Mouse (Mus musculus): ENCODE data around the gene F5. TPM values are rescaled to one million over a fixed set of nuclear protein-coding genes. Genes with fewer than 3 reads are reported as not detected.
A peak's percentile ranks its signal among the peaks of the same experiment; 100 is the strongest.

The F5 gene
- total RNA-seq (2021) = under 1 TPM; 0.43 to 0.63 TPM

DNA sequence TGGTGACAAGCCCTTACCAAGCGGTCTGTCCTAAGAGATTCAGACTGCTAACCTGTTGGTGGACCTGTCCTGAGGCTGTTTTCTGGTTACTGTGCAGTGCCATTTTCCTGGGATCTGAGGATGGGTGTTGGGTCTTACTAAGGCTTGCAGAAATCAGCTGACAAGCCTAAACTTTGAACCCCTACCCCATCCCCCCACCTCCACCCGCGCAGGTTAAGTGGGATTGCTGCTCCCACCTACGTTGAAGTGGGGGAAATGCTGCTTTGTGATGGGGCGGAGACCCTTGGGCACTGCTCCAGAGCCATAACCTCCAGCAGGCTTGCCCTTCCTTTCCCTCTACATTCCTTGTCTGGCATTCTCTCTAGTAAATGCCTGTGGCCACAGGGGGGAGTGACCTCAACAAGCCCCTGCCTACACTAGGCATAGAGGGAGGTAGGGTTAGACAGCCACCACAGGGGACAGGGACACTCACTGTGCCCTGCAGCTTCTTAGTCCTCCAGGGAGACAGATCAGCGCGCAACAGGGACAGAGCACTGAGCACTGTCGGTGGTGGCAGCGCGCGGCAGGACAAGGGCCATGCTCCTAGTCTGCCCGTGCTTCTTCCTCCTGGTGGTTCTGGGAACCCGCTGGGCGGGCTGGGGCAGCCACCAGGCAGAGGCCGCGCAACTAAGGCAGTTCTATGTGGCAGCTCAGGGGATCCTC lies at the start of gene F5:
F5 (plus strand) TSS at position 452 of the 702 bp plus-strand sequence.
- DNase-seq (ENCODE audit: extremely low spot score in 1 of 2, low spot score in 2 of 2) = no peak
- intact Hi-C loops (cut with DNase I) = no loop called here

DNA sequence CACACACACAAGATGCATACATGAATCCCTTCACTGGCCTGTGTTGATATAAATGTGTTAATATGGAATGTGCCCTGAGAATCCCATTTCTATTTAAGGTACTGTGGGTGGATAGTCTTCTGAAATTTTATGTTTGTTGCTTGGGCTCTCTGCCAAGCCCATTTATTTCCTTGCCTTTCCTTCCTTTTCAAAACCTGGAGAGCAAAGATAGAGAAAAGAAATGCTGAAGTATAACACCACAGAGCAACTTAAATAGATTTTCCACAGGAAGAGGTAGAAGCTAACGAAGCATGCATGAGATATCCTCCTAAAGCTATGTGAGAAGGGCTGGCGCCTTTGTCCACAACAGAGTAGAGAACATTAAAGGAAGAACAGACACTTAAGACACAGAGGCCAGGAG lies 41.9 kb upstream of the F5 start:
- intact Hi-C loops (cut with DNase I) = no loop called here
- no peak for DNase-seq (ENCODE audit: extremely low spot score in 1 of 2, low spot score in 2 of 2)

DNA sequence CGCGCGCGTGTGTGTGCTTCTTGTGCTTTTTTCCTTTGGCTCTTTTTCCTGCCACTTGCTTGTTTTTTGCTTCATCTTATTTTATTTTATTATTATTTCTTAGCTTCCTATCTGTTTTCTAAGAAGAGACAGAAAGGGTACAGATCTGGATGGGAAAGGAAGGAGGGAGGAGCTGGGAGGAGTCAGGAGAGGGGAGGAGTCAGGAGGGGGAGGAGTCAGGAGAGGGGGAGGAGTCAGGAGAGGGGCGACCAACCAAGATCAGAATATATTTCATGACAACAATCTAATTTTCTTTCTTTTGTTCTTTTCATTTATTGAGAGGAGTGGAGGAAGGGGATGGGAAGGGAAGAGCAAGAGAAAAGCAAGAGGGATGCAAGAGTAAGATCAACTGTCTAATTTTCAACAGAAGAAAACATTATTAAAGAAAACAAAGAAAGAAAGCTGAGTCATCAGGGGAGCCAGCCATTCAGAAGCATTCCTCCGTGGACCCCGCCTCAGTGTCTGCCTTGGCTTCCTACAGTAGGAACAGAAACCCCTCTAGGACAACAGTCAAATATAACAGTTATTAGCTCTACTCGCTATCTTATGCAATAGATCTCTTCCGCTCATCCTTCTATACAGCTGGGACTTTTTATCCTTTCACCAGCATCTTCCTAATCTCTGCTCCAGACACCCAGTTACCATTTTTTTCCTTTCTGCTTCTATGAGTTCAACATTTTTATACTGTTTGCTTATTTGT lies 40.9 kb upstream of the F5 start:
- intact Hi-C loops (cut with DNase I) = no loop called here
- no peak for DNase-seq (ENCODE audit: extremely low spot score in 1 of 2, low spot score in 2 of 2)

DNA sequence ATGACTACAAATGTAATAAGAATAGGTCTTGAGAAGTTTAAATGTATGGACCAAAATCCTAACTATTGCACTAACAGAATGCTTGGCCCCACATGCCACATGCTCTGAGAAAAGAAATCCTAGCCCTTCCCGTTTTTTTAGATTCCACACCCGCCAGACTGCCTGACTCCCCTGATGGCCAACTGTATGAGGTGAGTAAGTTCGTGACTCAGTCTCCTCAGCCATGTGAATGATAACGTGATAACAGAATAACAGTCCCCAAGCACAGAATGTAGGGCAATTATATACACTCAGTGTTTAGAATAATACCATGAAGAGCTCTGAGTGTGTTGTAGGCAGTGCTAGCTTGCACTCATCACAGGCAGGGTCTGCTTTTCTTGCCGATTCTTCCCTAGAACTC lies 37.4 kb upstream of the F5 start:
- DNase-seq (ENCODE audit: extremely low spot score in 1 of 2, low spot score in 2 of 2) = no peak
- intact Hi-C loops (cut with DNase I) = no loop called here

DNA sequence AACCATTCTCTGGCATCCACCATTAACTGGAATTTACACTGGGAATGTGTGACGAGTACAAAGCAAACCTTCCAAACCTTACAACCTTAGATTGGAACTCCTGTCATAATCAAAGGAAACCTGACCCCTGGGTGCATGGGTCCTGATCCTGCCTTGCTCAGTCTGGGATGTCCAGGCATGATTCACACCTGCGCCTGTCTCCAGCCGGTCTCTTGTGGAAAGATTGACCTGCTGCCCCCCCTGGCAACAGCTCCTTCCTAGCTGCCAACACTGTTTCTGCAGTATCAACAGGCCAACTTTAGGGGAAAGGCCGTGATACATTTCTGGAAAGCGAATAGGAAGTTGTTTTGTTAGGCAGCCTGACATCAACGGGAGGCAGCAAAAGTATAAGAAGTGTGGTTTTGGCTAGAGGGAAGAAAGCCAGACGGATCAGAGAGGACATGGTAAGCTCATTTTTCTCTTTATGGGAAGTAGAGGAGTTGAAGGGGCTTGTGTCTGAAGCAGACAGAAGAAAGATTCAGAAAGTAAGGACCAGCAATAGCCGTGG lies 36.6 kb upstream of the F5 start, which contains the start of gene Selp:
Selp (plus strand) TSS at position 318 of the 547 bp plus-strand sequence.
- DNase-seq (ENCODE audit: extremely low spot score in 1 of 2, low spot score in 2 of 2) = no peak
- intact Hi-C loops (cut with DNase I) = no loop called here

DNA sequence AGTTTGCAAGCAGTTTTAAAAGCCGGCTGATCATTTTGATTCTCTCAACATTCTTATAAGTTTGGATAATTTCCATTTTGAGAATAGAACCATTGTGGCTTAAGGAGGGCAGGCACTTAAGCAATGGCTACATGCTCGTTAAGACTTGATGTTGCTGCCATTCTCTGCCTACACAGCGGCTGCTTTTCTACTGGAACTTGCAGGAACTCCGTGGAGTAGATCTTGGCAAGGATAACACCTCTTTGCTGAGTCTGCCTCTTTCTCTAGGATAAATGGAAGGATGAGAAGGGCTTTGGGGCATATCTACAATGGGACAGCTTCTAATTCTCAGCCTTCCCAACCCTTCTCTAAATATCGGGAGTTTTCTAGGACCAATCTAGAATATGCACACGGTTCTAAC lies 36.0 kb upstream of the F5 start:
- intact Hi-C loops (cut with DNase I) = no loop called here
- DNase-seq (ENCODE audit: extremely low spot score in 1 of 2, low spot score in 2 of 2) = no peak

DNA sequence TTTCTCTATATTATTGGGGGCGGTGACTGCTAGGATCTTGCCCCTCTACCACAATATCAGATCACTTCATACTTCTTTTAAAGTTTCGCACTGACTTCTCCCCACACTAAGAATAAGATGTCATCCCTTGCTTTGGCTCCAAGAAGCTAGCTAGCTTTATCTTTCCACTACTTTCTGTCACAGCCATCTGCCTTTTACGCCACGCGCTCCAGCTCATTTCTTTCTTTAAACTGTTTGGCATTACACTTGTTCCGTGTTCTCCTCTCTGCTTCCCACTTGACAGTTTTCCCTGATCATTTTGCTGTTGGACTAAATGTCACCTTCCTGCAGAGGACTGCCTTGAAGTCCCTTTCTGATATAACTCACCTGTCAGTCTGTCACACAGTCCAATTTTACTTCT lies 33.8 kb upstream of the F5 start:
- intact Hi-C loops (cut with DNase I) = no loop called here

DNA sequence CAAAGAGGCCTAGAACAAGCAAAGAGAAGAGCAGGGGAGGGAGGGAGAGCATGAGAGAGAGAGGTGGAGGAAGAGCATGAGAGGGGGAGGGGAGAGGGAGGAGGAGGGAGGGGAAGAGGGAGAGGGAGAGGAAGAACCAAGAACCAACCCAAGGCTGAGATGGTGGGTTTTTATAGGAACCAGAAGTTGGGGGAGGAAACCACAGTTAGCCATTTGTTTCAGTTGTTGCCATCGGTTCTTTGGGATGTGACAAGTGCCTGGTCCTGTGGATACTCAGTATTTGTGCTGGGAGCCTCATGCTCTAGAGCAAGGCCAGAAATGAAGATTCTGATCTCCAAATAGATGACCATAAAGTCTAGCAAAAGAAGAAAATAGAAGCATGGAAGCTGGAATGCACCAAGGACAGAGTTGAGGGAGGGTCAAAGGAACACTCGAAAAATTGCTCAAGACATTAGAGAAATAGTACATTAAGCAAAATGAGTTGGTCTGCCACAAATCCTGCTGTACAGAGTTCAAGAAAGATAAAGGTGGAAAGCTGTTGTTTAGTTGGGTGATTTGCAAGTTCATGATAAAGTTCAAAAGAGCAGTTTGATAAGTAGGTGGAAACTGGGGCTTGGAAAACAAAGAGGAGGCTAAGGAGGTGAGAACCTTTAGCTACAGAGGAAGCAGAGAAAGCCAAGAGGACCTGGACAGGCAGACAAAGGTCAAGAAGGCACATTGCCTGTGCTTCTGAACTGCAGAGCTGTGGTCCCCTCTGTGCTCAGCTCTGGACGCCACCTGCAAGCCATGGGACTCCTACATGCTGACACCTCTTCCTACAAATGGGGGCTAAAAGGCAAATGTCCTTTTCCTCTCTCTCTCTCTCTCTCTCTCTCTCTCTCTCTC lies 31.5 kb upstream of the F5 start:
- no peak for DNase-seq (ENCODE audit: extremely low spot score in 1 of 2, low spot score in 2 of 2)
- intact Hi-C loops (cut with DNase I) = no loop called here

More for the DNA sequence above, 33.8 kb upstream of the F5 start:
- DNase-seq (ENCODE audit: extremely low spot score in 1 of 2, low spot score in 2 of 2) = peak in 1 of 2 experiments; percentile 20

DNA sequence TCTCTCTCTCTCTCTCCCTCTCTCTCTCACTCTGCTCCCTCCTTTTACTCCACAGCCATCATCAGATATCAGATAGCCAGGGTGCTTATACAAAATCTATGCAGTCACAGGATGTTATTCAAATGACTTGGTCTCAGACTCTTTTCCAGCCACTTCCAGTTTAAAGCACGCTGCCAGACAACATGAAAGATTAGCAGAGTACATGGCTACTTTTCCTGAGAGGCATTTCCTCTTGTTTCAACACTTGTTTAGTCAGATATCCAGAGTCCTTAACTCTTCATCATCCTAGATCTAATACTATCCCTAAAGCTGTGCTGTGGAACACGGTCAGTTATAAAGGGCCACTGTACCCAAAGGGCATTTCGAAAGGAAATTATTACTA lies 30.9 kb upstream of the F5 start:
- intact Hi-C loops (cut with DNase I) = no loop called here
- no peak for DNase-seq (ENCODE audit: extremely low spot score in 1 of 2, low spot score in 2 of 2)

DNA sequence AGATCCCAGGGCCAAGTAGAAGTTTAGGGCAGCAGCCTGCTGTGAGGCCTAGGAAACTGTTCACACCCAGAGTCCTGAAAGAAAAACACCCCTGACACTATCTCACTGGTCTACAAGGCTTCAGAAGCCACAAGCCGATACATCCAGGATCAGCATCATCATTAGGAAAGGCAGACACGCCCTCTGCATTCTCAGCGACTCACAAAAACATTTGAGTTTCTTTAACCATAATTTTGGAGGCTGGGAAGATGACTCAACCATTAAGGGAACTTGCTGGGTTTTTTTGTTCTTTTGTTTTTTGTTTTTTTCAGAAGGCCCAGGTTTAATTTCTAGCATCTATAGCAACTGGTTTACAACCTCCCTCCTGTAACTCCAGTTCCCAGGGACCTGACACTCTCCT lies 27.8 kb upstream of the F5 start:
- intact Hi-C loops (cut with DNase I) = no loop called here
- no peak for DNase-seq (ENCODE audit: extremely low spot score in 1 of 2, low spot score in 2 of 2)

DNA sequence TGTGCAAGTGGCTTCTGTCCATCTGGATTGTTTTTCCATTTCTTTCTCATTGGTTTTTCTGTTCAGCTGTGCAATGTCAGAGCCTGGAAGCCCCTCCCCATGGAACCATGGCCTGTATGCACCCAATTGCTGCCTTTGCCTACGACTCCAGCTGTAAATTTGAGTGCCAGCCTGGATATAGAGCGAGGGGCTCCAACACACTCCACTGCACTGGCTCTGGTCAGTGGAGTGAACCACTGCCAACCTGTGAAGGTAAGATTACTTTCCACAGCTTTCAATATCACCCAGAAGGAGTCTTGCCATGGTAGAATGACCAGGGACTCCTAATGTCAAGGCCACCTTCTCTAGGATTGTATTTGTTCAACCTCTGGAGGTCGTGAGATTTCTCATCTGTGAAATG lies 21.6 kb upstream of the F5 start:
- DNase-seq (ENCODE audit: extremely low spot score in 1 of 2, low spot score in 2 of 2) = no peak
- intact Hi-C loops (cut with DNase I) = no loop called here

DNA sequence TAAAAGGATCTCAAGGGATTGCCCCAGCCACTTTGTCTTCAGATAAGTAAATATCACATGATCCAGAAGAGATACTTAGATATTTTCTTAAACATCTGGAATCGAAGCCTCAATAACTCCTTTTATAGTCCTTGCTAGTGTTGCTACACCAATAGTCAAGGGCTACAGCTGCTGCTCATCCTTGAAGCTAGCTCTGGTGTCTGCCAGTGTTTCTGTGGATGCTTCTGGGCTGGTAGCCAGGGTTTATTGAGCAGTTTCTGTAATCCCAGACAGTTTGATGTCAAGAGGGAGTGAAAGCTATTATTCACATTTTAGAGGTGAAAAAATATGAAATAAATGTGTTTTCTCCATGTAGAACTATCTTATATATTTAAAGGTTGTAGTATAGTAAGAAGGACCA lies 19.0 kb upstream of the F5 start:
- intact Hi-C loops (cut with DNase I) = no loop called here
- DNase-seq (ENCODE audit: extremely low spot score in 1 of 2, low spot score in 2 of 2) = no peak

DNA sequence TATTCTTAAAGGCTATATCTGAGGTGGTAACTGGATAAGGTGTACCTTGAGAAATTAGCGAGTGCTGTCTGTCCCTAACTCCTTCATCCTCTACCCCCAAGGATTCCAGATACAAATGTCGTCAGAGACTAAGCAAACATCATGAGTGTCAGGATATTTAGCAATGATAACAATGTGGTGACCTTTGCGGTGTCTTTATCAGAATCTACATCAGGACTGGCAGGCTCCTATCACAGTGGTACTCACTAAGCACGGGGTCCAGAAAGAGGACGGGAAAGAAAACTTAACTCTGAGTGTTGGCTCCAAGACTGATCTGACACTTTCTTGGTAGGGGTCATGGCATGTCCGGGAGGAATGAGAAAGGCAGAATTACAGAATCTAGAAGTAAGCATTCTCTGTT lies 17.5 kb upstream of the F5 start:
- intact Hi-C loops (cut with DNase I) = no loop called here
- no peak for DNase-seq (ENCODE audit: extremely low spot score in 1 of 2, low spot score in 2 of 2)

DNA sequence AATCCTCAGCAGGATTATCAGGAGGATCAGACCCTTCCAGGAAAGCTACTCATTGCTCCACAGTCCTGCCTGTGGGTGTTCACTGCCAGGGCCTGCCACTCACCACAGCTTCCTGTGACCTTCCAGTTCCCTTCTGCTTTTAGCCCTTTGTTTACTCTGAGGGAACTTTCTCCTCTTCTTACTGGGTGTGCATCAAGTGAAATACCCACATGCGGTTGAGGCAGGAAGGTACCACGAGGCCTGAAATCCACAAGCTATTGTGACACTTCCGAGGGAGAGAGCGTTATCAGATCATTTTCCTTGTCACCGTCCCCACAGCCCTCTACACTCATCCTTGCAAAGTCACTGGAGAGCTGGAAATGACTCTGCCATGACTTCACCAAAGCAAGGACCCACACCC lies 16.3 kb upstream of the F5 start:
- intact Hi-C loops (cut with DNase I) = loop anchor here (5.0 kb wide), 2 partner anchors 73 to 128 kb away; partner anchors contain the start of gene Sell
- DNase-seq (ENCODE audit: extremely low spot score in 1 of 2, low spot score in 2 of 2) = no peak

DNA sequence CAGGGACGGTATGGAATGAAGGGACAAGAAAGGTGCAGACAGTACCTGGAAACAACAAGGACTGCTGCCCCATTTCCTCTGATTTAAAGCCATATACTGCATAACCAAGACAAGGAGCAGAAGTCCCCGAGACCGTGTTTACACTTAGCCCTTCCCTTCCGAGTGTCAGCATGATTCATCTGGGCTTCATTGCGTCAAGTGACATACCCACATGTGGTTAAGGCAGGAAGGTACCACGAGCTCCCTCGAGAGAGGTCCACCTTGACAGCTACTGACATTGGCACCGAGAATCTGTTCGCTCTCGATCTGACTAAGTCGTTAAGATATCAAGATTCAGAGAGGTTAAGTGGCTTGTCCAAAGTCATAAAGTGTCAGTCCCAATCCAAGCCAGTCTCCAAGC lies 15.7 kb upstream of the F5 start:
- intact Hi-C loops (cut with DNase I) = loop anchor here (5.0 kb wide), 2 partner anchors 74 to 129 kb away; partner anchors contain the start of gene Sell
- DNase-seq (ENCODE audit: extremely low spot score in 1 of 2, low spot score in 2 of 2) = no peak

DNA sequence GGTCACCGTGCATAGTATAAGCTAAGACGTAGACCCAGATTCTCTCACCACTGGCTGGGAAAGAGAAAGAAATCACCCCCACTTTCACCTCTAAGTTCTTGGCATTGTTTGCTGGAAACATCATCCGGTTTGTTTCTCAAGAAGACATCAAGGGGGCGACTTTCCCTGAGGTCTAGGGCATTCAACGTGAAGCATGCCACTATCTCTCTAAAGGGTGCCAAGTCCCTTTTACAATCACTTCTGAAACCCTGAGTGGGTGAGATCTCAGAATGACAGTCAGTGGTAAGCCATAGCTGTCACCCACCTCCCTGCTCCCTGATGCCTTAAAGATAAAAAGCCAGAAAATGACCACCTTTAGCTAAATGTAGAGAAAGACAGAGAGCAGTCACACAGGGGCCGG lies 15.0 kb upstream of the F5 start:
- no peak for DNase-seq (ENCODE audit: extremely low spot score in 1 of 2, low spot score in 2 of 2)
- intact Hi-C loops (cut with DNase I) = loop anchor here (5.0 kb wide), 2 partner anchors 74 to 129 kb away; partner anchors contain the start of gene Sell

DNA sequence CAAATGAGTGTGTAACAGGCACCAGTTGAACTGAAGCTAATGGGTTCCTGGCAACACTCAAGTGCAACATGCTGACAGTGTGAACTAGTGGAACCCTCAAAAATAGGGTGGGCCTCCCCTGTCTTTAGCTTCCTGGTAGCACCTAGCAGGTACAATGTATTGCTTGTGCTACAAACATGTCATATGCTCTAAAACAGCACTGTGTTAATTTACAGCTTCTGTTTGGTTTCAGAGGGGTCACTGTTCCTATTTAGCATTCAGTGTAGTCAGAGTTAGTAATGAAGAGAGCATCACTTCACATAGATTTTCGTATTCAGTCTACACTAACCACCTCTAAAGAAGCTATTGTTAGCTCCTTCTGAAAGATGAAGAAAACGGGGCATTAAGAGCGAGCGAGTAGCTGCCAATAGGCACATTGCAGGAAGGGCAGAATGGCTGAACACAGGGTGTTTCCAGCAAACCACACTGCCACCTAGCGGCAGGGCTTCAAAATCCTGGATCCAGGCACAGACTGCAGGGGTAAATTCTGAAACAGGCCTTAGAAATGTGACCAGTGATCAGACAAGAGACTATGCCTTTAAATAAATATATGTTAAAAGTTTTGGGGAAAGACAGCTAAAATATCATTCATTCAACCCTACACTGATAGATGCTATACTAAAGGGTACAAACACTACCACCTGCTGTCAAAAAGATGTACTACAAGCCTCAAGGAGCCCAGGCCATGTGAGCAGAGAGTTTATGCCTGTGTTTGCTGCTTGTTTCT lies 13.1 kb upstream of the F5 start:
- intact Hi-C loops (cut with DNase I) = loop anchor here (5.0 kb wide), 2 partner anchors 76 to 131 kb away; partner anchors contain the start of gene Sell
- peak; percentile 60 to 79 for DNase-seq (ENCODE audit: extremely low spot score in 1 of 2, low spot score in 2 of 2)

DNA sequence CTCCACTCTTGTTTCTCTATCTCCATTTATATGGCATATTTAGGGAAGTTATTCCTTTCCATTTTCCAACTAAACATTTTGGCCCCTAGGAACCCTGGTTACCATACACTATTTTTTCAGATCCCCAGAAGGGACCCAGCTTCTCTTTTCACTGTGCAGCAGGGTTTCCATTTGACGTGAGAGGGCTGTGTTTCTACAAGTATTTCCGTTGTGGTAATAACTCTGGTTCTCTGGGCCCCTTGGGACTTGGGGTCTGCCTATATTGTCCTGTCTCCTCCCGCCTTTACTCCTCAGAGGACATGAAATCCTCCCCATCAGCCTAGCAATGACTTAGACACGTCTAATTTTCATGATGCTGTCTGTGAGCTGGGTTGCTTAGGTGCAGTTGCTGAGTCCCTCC lies 12.2 kb upstream of the F5 start:
- DNase-seq (ENCODE audit: extremely low spot score in 1 of 2, low spot score in 2 of 2) = no peak
- intact Hi-C loops (cut with DNase I) = loop anchor here (5.0 kb wide), 2 partner anchors 77 to 132 kb away; partner anchors contain the start of gene Sell
